Mouse (Mus musculus): ENCODE measurements at regions not wholly inside any gene's neighbourhood (a gene's known extent, or its start where the extent isn't known, plus 50 kb on each side); places are given as distances from the start of the nearest gene placed in this dataset.

DNA sequence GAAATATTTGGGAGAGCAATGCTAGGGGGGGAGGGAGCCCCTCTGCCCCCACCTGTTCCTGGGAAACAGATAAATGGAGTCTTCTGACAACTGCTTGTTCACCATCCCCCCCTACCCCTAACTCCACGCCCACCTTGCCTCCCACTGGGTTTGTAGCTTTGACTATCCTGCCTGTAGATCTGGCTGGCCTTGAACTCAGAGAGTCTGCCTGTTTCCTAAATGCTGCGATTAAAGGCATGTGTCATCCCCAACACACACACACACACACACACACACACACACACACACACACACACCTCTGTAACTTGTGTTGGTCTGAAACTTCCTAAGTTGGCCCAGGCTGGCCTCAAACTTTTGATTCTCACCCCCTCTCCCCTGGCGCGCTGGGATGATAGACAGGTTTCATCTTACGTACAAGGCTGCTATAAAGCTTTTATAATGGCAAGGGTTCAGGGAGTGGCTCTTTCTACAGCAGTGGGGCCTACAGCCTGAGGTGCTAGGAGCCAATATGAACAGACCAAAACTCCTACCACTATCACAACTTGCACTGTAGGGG, 128.5 kb upstream of the Bcor start:
- TF ChIP-seq GATA1 (IDR thresholded peaks at IDR 0.05; ENCODE audit: low read length) = no peak
- TF ChIP-seq TAL1 (IDR thresholded peaks at IDR 0.05; ENCODE audit: low read length) = no peak
- Histone ChIP-seq H3K4me3 (replicated peaks) (no peak overlapping the region), H3K9me3 (ENCODE audit: control insufficient read depth, low read length) (no peaks in the 10 kb centered on the region), H3K4me1 (ENCODE audit: control insufficient read depth) (peaks cover 4% of the 10 kb centered on the region; the same call in 1 of the 2 replicates), H3K36me3 (ENCODE audit: control insufficient read depth) (no peaks in the 10 kb centered on the region), H3K27me3 (ENCODE audit: control insufficient read depth) (peaks cover 20% of the 10 kb centered on the region)

DNA sequence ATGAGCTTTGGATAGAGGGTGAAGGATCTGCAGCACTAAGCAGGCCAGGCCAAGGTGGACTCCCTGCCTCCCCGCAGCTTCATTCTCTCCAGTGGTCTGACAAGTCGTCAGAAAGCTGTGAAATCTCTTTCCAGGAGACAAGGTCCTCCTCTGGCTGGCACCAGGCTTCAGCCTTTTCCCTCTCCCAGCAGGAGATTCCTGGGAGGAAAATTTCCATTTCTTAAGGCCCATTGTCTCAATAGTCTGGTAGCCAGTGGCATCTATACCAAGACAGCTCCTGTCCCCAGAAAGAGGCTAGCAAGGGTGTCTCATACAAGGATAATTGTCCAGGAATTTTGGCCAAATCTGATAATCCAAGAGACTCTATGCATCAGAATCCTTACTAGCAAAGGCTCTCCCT, 133.0 kb upstream of the Bcor start:
- no peak overlapping the region for H3K4me3 ChIP-seq (replicated peaks)
- TF ChIP-seq GATA1 (IDR thresholded peaks at IDR 0.05; ENCODE audit: low read length) (no peak), TAL1 (IDR thresholded peaks at IDR 0.05; ENCODE audit: low read length) (no peak)
- H3K36me3 ChIP-seq (ENCODE audit: control insufficient read depth) = no peaks in the 10 kb centered on the region
- no peaks in the 10 kb centered on the region; the same call in 1 of the 2 replicates for H3K27me3 ChIP-seq (ENCODE audit: control insufficient read depth)
- peaks cover 29% of the 10 kb centered on the region for H3K4me1 ChIP-seq (ENCODE audit: control insufficient read depth)
- no peaks in the 10 kb centered on the region for H3K9me3 ChIP-seq (ENCODE audit: control insufficient read depth, low read length)

DNA sequence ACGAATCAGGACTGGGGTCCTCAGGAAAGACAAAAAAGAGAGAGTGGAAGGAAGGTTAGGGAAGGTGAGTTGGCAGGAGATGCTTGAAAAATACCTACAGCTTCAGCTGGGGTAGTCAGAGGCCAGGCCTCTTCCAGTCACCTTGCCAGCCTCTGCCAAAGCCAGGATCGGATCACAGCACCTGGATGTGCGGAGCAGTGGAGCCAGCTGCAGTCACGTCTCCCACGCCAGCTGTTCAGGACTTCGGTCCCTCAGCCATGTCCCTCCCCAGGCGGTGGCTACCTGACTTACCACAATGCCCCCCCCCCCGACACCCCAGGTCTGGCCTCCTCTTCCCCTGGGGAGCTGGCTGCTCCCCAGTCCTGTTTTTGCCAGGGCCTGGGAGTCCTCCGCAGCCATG, 134.3 kb upstream of the Bcor start:
- H3K4me1 ChIP-seq (ENCODE audit: control insufficient read depth) = peaks cover 29% of the 10 kb centered on the region
- TF ChIP-seq GATA1 (IDR thresholded peaks at IDR 0.05; ENCODE audit: low read length) (no peak), TAL1 (IDR thresholded peaks at IDR 0.05; ENCODE audit: low read length) (no peak)
- H3K4me3 ChIP-seq (replicated peaks) = no peak overlapping the region
- H3K36me3 ChIP-seq (ENCODE audit: control insufficient read depth) = no peaks in the 10 kb centered on the region
- H3K27me3 ChIP-seq (ENCODE audit: control insufficient read depth) = no peaks in the 10 kb centered on the region; the same call in 1 of the 2 replicates
- no peaks in the 10 kb centered on the region for H3K9me3 ChIP-seq (ENCODE audit: control insufficient read depth, low read length)

DNA sequence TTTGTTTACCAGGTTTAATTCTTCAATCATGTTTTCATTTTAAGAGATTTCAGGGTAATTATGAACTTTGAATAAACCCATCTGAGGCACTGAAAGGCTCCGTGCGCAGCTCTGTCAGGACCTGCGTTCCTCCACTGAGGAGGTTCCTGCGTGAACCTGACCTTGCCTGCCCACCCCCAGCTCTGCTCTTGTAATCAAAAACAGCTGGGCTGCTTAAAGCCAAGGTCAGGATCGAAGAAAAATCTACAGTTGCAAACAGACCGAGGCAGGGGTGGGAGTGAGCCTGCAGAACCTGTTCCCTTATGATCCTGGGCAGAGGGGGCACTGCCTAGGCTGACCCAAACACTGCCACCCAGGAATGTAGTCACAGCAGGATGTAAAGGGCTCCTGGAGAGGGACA, 134.8 kb upstream of the Bcor start:
- Histone ChIP-seq H3K36me3 (ENCODE audit: control insufficient read depth) (no peaks in the 10 kb centered on the region), H3K4me1 (ENCODE audit: control insufficient read depth) (peaks cover 30% of the 10 kb centered on the region), H3K27me3 (ENCODE audit: control insufficient read depth) (no peaks in the 10 kb centered on the region), H3K9me3 (ENCODE audit: control insufficient read depth, low read length) (no peaks in the 10 kb centered on the region), H3K4me3 (replicated peaks) (no peak overlapping the region)
- TF ChIP-seq GATA1 (IDR thresholded peaks at IDR 0.05; ENCODE audit: low read length) (no peak), TAL1 (IDR thresholded peaks at IDR 0.05; ENCODE audit: low read length) (no peak)

DNA sequence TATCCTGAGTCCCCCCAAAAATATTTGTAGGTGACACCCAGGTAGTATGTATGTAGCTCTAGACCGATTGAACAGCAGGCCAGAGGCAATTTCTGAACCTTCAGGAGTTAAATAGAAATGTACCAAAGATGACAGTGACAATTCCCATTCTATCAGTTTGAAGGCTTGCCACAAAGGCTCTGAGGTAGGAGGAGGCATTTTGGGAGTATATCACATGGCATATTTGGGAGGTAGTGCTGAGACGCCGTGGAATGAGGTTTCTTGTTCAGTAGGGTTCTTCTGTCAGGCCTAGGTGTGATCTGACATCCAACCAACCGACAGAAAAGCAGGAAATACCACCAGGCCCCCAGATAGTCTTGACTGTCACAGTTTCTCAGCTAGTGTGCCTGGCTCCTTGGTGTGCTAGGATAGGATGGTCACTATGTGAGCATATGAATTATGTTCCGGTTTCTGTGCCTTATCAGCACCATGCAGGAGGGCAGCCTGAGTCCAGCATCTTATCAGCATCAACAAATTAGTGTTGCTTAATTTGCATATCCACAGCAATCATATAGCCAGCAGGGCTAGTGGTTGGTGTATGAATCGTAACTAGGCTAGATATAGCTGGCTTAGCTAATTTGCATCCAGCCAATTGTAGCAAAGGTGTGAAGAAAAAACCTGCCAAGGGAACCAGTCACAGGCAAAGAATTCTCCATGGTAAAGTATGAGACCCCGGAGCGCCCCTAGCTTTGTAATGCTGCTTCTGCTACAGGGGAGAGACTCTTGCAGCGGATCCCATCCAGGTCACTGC, 136.3 kb upstream of the Bcor start:
- TF ChIP-seq GATA1 (IDR thresholded peaks at IDR 0.05; ENCODE audit: low read length) (peak; percentile 80), TAL1 (IDR thresholded peaks at IDR 0.05; ENCODE audit: low read length) (peak; percentile 85)
- Histone ChIP-seq H3K9me3 (ENCODE audit: control insufficient read depth, low read length) (no peaks in the 10 kb centered on the region), H3K4me3 (replicated peaks) (peak overlapping the region; percentile 46), H3K36me3 (ENCODE audit: control insufficient read depth) (no peaks in the 10 kb centered on the region), H3K27me3 (ENCODE audit: control insufficient read depth) (no peaks in the 10 kb centered on the region; the same call in 1 of the 2 replicates), H3K4me1 (ENCODE audit: control insufficient read depth) (peaks cover 33% of the 10 kb centered on the region)

DNA sequence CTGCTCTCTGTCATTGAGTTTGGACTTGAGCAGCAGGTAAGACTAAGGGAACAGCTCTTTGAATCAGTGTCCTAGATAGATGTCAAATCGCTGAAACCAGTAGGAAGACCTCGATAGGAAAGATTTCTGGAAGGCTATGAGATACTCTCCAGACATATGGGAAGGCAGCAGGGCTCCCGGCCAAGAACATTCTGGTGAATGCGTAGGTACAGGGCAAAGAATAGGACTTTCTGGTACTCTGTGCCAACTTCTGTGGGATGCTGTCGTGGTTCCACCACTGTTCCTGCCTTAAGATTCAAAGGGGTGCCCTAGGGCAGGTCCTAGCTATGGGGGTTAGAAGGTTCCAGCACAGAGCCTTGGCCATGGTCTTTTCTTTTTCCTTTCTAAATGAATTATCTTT, 138.5 kb upstream of the Bcor start:
- Histone ChIP-seq H3K27me3 (ENCODE audit: control insufficient read depth) (no peaks in the 10 kb centered on the region; the same call in 1 of the 2 replicates), H3K4me3 (replicated peaks) (no peak overlapping the region), H3K4me1 (ENCODE audit: control insufficient read depth) (peaks cover 33% of the 10 kb centered on the region), H3K36me3 (ENCODE audit: control insufficient read depth) (no peaks in the 10 kb centered on the region), H3K9me3 (ENCODE audit: control insufficient read depth, low read length) (no peaks in the 10 kb centered on the region)
- TF ChIP-seq GATA1 (IDR thresholded peaks at IDR 0.05; ENCODE audit: low read length) (no peak), TAL1 (IDR thresholded peaks at IDR 0.05; ENCODE audit: low read length) (no peak)

DNA sequence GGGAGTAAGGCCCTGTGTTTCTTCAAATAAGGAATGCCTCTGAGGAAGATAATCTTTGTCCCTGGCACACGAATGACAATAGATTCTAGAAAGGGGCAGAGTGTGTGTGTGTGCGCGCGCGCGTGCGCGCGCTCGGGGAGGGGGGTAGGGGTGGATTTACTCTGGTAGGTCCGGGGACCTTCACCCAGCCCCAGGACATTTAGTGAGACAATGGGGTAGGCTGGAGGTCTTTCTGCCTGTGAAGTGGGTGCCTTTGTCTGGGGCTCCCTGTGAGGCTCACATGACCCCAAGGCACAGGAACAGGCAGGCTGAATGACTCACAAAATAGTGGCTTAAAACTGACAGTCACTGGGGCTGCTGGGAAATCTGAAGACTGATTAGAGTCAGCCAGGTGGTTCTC, 139.1 kb upstream of the Bcor start:
- Histone ChIP-seq H3K27me3 (ENCODE audit: control insufficient read depth) (no peaks in the 10 kb centered on the region; the same call in 1 of the 2 replicates), H3K4me1 (ENCODE audit: control insufficient read depth) (peaks cover 33% of the 10 kb centered on the region), H3K4me3 (replicated peaks) (no peak overlapping the region)

DNA sequence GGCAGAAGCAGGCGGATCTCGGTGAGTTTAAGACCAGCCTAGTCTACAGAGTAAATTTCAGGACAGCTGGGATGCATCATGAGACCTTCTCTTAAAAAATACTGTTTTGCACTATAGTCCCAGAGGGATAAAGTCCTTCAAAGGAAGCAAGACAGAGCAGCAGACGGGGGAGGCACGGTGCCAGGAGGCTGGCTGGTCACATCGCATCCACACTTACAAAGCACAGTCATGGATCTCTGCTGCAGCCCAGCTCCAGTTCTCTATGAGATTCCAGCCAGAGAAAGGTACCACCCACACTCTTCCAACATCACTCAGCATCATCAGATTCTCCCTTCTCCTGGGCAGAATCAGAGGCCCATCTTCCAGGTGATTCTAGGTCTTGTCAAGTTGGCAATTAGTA, 144.5 kb upstream of the Bcor start:
- Histone ChIP-seq H3K27me3 (ENCODE audit: control insufficient read depth) (no peaks in the 10 kb centered on the region; the same call in 1 of the 2 replicates), H3K9me3 (ENCODE audit: control insufficient read depth, low read length) (no peaks in the 10 kb centered on the region), H3K36me3 (ENCODE audit: control insufficient read depth) (no peaks in the 10 kb centered on the region), H3K4me3 (replicated peaks) (no peak overlapping the region), H3K4me1 (ENCODE audit: control insufficient read depth) (peaks cover 7% of the 10 kb centered on the region; the same call in 1 of the 2 replicates)
- TF ChIP-seq TAL1 (IDR thresholded peaks at IDR 0.05; ENCODE audit: low read length) (no peak), GATA1 (IDR thresholded peaks at IDR 0.05; ENCODE audit: low read length) (no peak)

More for the DNA sequence above, 139.1 kb upstream of the Bcor start:
- Histone ChIP-seq H3K9me3 (ENCODE audit: control insufficient read depth, low read length) (no peaks in the 10 kb centered on the region), H3K36me3 (ENCODE audit: control insufficient read depth) (no peaks in the 10 kb centered on the region)
- TF ChIP-seq TAL1 (IDR thresholded peaks at IDR 0.05; ENCODE audit: low read length) = no peak
- TF ChIP-seq GATA1 (IDR thresholded peaks at IDR 0.05; ENCODE audit: low read length) = no peak

DNA sequence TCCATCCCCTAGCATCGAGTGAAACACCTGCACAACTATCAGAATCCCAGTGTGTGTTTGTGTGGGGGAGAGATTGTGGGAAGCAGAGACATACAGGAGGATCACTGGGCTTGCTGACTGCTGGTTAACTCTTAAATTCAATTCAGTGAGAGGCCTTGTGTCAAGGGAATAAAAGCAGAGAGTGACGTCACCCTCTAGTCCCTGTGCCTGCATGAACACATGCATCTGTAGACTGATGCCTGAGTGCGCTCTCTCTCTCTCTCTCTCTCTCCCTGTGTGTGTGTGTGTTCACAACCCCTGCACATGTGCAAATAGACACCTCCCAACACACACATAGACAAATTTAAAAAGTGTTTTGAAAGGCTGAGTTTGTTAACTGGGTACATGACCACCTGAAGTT, 146.8 kb upstream of the Bcor start:
- peaks cover 15% of the 10 kb centered on the region for H3K4me1 ChIP-seq (ENCODE audit: control insufficient read depth)
- H3K9me3 ChIP-seq (ENCODE audit: control insufficient read depth, low read length) = no peaks in the 10 kb centered on the region
- H3K27me3 ChIP-seq (ENCODE audit: control insufficient read depth) = no peaks in the 10 kb centered on the region; the same call in 1 of the 2 replicates
- H3K4me3 ChIP-seq (replicated peaks) = no peak overlapping the region
- no peaks in the 10 kb centered on the region for H3K36me3 ChIP-seq (ENCODE audit: control insufficient read depth)
- TF ChIP-seq TAL1 (IDR thresholded peaks at IDR 0.05; ENCODE audit: low read length) = no peak
- TF ChIP-seq GATA1 (IDR thresholded peaks at IDR 0.05; ENCODE audit: low read length) = no peak

Measured in erythroblast, embryonic 14.5 days (primary cell).